Mouse (Mus musculus) CD4-positive naive resting alpha-beta T cell, adult 57 days (primary cell): ENCODE data around the gene Dhdh. TPM values are rescaled to one million over a fixed set of nuclear protein-coding genes. Genes with fewer than 3 reads are reported as not detected.

Experiments used
- total RNA-seq: library from RNA; stranded (reverse); gene quantifications from one replicate; pipeline ENCODE4 v1.2.4, GENCODE M21; 2023

Dhdh gene
- 1.2 TPM for total RNA-seq

DNA sequence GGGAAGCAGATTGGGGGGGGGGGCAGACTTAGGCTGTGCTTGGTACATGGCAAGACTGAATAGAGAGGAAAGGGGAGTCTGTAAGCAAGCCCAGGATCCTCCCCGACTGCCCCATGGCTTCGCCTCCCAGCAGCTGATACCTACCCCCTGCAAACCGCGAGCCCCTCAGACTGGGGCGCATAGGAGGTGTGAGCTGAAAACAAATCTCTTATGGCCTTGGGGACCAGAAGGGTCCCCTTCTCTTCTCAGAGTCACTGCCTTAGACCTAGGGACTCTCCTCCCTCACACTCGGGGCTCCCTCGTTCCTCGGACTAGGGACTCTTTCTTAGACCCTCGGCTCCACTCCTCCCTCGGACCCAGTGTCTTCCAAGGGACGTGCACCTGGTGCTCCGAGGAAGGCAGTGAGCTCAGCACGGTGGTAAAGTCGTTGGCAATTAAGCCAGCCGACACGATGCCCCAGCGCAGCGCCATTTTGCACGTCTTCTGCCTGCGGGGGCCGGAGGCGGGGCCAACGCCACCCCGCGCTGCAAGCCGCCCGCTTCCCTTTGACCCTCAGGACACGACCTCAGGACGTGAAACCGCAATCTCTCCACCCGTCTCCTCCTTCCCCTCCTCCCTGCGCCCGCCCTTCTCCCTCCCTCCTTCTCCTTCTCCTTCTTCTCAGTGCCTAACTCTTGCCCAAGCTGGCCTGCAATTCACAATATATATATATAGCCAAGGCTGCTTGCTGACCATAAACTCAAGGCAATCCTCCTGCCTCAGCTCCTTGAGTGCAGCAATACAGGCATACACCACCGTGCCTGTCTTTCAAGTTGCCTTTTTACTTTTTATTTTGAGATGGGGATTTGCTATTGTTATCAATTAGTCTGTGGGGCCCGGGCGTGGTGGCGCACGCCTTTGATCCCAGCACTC lies at the start of gene Dhdh:
Gene Dhdh (minus strand): TSS at position 513 of the 912 bp plus-strand sequence.

DNA sequence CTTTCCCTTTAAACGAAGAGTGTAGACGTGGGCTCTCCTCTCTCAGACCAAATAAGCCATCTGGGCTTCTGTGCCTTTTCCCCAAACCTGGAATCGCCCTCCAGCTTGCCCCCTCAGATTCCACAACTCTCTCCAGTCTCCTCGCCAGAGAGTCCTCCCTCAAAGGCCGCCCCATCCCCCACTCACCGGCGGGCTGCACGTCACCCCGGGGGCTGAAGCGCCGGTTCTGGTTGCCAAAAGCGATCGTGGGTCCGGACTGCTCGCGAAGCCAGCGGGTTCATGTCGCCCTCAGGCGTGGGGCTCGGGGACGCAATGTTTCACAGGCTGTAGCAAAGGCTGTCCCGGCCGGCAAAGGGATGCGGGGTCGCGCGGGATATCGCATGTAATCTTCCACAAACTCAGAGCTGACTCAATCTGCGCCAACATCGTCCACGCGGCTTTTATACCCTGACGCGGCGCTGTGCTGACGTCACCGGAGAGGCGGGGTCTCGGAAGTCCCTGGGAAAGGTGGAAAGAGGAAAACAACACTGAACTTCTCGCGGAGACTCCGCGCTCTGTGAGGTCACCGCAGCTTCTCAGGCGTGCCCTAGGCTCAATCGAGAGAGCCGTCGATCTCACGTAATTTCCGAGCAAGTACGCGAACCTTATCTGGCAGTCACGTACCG lies 37.3 kb upstream of the Dhdh start, which contains the start of the genes Ppp1r15a and Plekha4:
Gene Ppp1r15a (minus strand): TSS at position 460 of the 665 bp plus-strand sequence.
Gene Plekha4 (plus strand): TSS at position 522 of the 665 bp plus-strand sequence.

DNA sequence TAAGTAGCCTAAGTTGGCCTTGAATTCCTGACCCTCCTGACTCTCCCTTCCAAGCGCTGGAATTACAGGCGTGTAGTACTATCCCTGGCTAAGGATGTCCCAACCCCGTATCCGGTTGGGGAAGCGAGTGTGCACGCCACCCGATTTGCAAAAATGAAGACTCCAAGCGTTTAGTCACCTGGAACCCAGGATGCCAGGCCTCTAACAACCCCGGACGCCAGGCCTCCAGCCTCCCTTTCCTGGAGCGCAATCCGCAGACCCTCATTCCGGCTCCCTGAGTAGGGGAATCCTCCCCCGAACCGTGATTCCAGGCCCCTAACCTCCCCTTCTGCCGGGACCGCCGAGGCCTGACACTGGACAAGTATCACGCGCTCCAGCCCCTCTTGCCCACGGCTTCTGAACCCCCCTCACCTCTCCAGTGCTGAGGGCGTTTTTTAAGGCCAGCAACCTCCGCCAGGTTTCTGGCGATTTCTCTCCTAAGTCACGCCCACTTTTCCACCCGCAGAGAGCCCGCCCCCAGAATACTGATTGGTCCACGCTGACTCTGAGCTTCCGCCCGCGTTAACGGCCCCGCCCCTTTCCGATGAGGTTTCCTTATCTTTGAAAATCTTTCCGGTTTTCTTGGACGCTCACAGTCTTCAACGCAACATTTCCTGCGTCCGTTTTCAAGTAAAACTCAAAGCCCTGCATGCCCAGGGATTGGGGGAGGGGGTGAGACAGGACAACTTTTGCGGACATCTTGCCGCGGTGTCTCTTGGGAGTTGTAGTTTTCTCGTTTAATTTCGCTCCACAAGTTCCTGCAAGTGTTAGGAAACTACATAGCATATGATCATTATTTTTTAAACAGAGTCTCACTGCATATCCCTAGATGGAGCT lies 21.5 kb upstream of the Dhdh start, which contains the start of gene Nucb1:
Gene Nucb1 (minus strand): TSS at position 495 of the 876 bp plus-strand sequence.

DNA sequence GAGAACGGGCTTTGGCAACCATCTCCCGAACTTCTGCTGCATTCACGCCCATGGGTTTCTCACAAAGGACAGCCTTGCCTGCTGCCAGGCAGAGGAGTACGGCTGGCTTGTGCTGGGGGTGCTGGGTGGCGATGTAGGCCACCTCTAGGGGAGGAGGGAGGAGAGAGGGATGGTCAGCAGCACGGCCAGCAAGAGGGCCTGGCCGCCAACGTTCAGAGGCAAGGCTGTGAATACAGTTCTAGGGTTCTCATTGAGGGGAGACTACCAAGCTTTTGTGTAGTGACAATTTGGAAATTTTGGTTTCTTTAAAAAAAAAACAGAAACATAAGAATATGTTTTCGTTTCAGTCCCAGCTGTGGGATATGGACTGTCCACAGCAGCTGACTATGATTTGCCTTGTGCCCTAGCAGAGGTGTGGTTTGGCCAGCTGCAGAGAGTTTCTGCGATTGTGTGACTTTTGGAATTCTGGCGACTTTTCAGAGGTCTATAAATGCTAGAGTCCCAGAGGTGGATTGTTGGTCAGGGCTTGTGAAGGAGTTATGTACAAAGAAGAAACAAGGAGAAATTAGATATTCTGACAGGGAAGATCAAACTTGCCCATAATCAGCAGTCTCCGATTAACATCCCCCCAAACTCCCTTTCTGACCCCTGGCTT lies 1.7 kb downstream of the Dhdh start, which contains the start of gene Gm45808:
Gene Gm45808 (minus strand): TSS at position 51 of the 655 bp plus-strand sequence.

DNA sequence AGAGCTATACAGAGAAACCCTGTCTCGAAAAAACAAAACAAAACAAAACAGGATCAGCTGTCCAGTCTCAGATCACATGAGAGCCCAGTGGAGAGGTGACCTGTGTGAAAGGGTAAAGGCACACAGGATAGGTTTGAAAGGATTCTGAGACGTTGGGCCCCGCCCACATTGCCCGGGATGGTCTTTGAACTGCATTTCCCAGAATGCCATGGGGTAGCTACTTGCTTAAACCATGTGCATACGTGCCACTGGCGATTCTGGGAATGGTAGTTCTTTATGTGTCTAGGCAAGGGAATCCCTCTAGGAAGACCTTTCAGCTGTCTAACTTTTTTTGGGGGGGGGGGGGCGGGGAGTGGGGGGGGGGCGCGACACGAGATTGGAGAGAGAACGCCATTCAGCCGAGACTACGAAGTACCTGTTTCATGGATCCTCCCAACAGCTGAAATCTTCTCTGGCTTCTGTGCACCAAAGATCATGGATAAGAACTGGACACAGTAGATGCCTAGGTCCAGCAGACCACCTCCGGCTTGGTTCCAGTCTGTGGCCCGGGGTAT lies 7.2 kb downstream of the Dhdh start, which contains the start of gene Tulp2:
Gene Tulp2 (plus strand): TSS at position 504 of the 554 bp plus-strand sequence.

DNA sequence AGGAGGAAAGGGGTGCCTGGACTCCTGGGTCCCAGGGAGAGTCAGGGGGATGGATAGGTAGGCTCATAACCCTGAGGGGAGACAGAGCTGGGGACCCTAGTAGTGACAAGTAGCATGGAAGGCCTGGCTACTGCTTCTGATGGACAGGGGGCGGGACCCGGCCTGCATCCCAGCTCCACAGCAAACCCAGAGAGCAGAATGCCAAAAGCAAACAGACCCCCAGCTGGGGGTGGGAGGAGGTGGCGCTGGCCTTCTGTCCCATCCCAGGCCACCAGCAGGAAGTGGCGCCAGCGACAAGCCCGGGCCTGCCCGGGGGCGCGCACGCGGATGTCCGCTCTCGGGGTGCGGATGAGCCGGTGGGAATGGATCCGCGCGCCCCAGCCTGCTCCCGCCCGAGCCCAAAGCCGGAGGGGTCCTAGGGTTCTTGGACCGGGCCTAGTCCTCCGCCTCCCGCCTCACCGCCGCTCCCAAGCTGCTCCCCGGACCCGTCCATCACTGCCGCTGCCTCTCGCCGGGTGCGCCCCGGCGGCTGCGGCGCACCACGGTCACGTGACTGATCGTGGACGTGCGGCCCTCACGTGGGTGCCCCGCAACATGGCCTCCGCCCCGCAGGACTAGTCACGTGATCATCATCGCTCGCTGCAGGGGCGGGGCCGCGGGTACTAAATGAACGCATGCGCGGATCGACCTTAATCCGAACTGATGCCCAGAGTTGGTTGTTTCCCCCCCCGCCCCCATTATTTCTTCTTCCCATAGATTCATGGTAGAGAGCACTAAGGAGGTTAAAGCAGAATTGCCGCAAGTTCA lies 22.1 kb downstream of the Dhdh start, which contains the start of gene Bax:
Gene Bax (minus strand): TSS at position 616 of the 807 bp plus-strand sequence.

DNA sequence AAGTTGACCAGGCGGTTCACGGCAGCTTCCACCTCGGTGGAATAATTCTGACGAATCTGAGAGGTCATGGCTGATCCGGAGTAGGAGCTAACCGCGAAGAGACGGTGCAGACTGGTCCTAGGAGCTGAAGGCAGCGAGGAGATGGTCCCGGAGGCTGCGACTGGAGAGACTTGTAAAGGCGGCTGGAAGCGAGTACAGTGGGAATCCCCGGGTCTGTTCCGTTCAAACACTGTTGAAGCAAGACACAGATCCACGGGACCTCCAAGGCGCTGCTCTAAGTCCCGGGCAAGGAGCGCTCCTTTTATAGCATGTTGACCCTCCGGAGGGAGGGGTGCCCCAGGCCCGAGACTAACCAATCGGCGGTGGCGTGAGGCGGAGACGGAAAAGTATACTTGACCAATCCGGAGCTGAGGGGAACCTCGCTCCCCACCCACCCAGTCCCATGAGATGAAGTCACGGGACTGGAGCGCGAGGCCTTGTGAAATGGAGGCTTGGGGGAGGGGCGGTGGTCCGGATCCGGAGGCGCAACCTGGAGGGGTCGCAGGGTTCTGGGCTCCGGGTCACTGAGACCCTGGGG lies 29.0 kb downstream of the Dhdh start, which contains the start of gene Ftl1:
Gene Ftl1 (minus strand): TSS at position 321 of the 577 bp plus-strand sequence.

DNA sequence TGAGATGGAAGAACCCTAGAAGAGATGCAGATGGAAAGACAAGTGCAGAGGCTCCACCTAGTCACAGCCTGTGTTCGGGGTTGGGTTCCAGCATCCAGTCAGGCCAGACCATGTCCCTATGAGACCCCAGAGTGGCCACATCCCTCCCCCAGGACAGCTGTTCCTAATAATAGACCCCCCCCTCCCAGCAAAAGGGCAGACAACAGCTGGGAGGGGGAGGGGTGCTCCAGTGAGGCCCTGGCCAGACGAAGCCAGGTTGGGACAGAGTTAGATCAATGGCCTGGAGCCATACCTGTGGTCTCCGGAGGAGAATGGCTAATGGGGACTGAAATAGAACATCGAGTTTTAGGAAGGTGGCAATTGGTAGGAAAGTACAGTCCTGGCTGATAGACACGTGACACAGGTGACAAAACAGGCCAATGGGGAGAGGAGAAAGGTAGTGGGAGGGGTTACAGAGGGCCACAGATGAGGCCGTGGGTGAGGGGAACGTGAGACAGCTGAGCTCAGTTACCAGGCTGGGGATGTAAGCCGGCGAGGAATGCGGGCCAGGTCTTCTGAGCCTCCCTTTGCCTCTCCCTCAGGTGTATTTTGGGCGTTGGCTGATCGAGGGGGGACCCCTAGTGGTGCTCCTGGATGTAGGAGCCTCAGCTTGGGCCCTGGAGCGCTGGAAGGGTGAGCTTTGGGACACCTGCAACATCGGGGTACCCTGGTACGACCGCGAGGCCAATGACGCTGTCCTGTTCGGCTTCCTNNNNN lies 50.9 kb downstream of the Dhdh start, which contains the start of gene Ruvbl2:
Gene Ruvbl2 (minus strand): TSS at position 576 of the 756 bp plus-strand sequence.

DNA sequence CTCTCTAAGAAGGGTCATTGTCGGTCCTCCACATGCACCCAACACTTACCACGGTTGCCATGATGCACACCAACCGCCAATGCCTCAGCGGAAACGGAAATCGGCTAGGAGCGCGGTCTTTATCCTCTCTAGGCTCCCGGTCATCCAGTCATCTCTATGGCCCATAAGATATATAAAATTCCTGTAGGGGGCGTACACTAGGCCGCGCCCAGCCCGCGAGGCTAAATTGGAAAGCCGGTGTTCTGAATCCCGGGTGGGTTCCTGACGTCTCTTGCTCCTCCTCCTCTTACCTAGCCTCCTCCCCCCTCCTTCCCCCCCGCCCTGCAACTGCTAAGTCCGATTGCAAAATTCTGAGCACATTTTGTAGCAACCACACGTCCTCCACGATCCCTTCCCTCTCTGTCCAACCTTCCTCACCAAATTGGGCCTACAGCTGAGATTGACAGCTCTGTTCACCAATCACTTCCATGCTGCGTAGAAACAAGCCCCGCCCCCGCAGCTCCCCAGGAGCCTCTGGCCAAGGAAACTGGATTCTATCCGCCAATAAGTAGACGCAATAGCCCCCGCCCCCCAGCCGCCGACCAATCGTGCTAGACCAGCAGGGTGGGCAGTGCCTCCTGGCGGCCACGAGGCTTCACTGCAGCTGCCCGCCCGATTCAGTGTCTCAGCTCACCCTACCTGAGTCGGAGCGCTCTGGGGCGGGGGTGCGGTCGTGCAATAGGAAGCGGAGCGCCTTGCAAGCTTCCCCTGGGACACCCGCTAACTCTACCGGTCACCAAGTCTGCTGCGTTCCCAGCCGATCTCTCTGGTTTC lies 54.2 kb downstream of the Dhdh start, which contains the start of gene Gys1:
Gene Gys1 (plus strand): TSS at position 642 of the 813 bp plus-strand sequence.

Other genes starting within 250 kb of the Dhdh start
- 346 TPM for gene Cd37, start 249.7 kb downstream of the Dhdh start, total RNA-seq
- not detected for gene Slc6a16, start 247.7 kb downstream of the Dhdh start, total RNA-seq
- gene Slc6a21, start 211.3 kb downstream of the Dhdh start, total RNA-seq = not detected
- gene Trpm4, start 155.0 kb downstream of the Dhdh start, total RNA-seq = 10.0 TPM
- gene Hrc, start 153.5 kb downstream of the Dhdh start, total RNA-seq = not detected
- 0.47 TPM for gene Ppfia3, start 121.8 kb downstream of the Dhdh start, total RNA-seq
- 2.6 TPM for gene Lin7b, start 118.2 kb downstream of the Dhdh start, total RNA-seq
- gene Snrnp70, start 93.1 kb downstream of the Dhdh start, total RNA-seq = 701 TPM
- gene Kcna7, start 83.2 kb downstream of the Dhdh start, total RNA-seq = not detected
- gene Ntf5, start 75.1 kb downstream of the Dhdh start, total RNA-seq = not detected
- gene Lhb, start 68.0 kb downstream of the Dhdh start, total RNA-seq = not detected
- 5.9 TPM for gene Gys1, start 54.0 kb downstream of the Dhdh start, total RNA-seq
- 50.8 TPM for gene Ruvbl2, start 50.7 kb downstream of the Dhdh start, total RNA-seq
- gene Ftl1, start 28.9 kb downstream of the Dhdh start, total RNA-seq = 537 TPM
- gene Bax, start 21.9 kb downstream of the Dhdh start, total RNA-seq = 74.8 TPM
- gene Tulp2, start 6.9 kb downstream of the Dhdh start, total RNA-seq = not detected
- not detected for gene Gm45808, start 2.0 kb downstream of the Dhdh start, total RNA-seq
- 80.1 TPM for gene Nucb1, start 21.6 kb upstream of the Dhdh start, total RNA-seq
- gene Ppp1r15a, start 37.5 kb upstream of the Dhdh start, total RNA-seq = 949 TPM
- 3.9 TPM for gene Plekha4, start 37.5 kb upstream of the Dhdh start, total RNA-seq
- 2.9 TPM for gene Hsd17b14, start 66.1 kb upstream of the Dhdh start, total RNA-seq
- 52.3 TPM for gene Bcat2, start 81.3 kb upstream of the Dhdh start, total RNA-seq
- not detected for gene Fgf21, start 126.7 kb upstream of the Dhdh start, total RNA-seq
- not detected for gene Fut1, start 128.5 kb upstream of the Dhdh start, total RNA-seq
- not detected for gene Izumo1, start 133.0 kb upstream of the Dhdh start, total RNA-seq
- 0.47 TPM for gene Rasip1, start 138.7 kb upstream of the Dhdh start, total RNA-seq
- gene Mamstr, start 151.2 kb upstream of the Dhdh start, total RNA-seq = not detected
- not detected for gene Fut2, start 177.6 kb upstream of the Dhdh start, total RNA-seq
- 0.38 TPM for gene Ntn5, start 195.2 kb upstream of the Dhdh start, total RNA-seq
- gene Sec1, start 205.6 kb upstream of the Dhdh start, total RNA-seq = not detected
- gene Car11, start 211.0 kb upstream of the Dhdh start, total RNA-seq = 12.3 TPM
- gene Dbp, start 216.3 kb upstream of the Dhdh start, total RNA-seq = 41.2 TPM
- 2,817 TPM for gene Rpl18, start 226.7 kb upstream of the Dhdh start, total RNA-seq
- 31.0 TPM for gene Sphk2, start 229.2 kb upstream of the Dhdh start, total RNA-seq
- gene Fam83e, start 232.4 kb upstream of the Dhdh start, total RNA-seq = 2.5 TPM
- not detected for gene Spaca4, start 237.0 kb upstream of the Dhdh start, total RNA-seq